Mouse (Mus musculus): ENCODE data around the gene Prkcb. TPM values are rescaled to one million over a fixed set of nuclear protein-coding genes. Genes with fewer than 3 reads are reported as not detected.

Prkcb gene
- polyA plus RNA-seq, 1 experiment = 2.3 TPM

DNA sequence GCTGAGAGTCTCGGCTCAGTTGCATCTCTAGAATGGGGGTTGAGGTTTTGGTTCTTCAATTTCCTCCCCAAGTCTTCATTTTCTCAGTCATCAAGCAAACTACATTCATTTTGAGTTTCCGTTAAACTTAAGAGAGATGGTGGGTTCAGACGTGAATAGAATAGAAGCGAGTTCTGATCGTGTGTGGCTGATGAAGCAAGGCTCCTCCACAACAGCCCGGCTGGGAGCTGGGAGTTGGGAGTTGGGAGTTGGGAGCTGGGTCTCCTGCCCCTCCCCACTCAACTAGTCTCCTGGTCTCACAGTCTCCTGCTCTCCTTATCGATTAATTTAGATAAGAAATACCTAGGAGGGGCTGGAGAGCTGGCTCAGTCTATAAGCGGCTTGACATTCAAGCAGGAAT, 44.0 kb upstream of the Prkcb start:
- H3K4me3 ChIP-seq (ENCODE audit: low read depth, low read length) = no peak overlapping the region
- H3K27me3 ChIP-seq (ENCODE audit: control insufficient read depth, insufficient read depth, low read length, poor library complexity, severe bottlenecking) = no peaks in the 10 kb centered on the region
- no peaks in the 10 kb centered on the region for H3K36me3 ChIP-seq (ENCODE audit: control insufficient read depth, insufficient read depth, low read length, poor library complexity, severe bottlenecking)
- TF ChIP-seq CTCF (IDR thresholded peaks at IDR 0.05; ENCODE audit: low read depth, low read length) (no peak), EP300 (IDR thresholded peaks at IDR 0.05; ENCODE audit: insufficient read depth, low read depth, low read length) (no peak), POLR2A (IDR thresholded peaks at IDR 0.05; ENCODE audit: insufficient read depth, low read length) (no peak)
- H3K27ac ChIP-seq (ENCODE audit: insufficient read depth, low read length) = no peak overlapping the region
- no peaks in the 10 kb centered on the region for H3K4me1 ChIP-seq (ENCODE audit: control insufficient read depth, insufficient read depth, low read length)
- no peaks in the 10 kb centered on the region for H3K9me3 ChIP-seq (replicated peaks; ENCODE audit: control insufficient read depth, insufficient read depth, low read length, poor library complexity, severe bottlenecking)
- H3K9ac ChIP-seq (ENCODE audit: low read depth, poor library complexity, severe bottlenecking) = no peak overlapping the region

DNA sequence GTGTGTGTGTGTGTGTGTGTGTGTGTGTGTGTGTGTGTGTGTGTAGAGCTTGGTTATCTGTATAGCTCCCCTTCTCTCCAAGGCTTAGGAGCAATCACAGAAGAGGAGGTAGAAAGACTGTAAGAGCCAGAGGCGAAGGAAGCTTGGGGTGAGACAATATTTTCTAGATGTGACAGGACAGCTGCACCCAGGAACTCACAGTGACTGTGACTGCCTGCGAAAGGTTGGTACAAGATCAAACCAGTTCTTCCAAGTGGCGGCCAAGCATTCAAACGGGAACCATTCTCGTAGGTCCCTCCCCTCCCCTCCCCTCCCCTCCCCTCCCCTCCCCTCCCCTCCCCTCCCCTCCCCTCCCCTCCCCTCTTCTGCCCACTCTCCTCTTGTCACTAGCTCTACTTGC, 42.6 kb upstream of the Prkcb start:
- TF ChIP-seq POLR2A (IDR thresholded peaks at IDR 0.05; ENCODE audit: insufficient read depth, low read length) (no peak), EP300 (IDR thresholded peaks at IDR 0.05; ENCODE audit: insufficient read depth, low read depth, low read length) (no peak), CTCF (IDR thresholded peaks at IDR 0.05; ENCODE audit: low read depth, low read length) (no peak)
- Histone ChIP-seq H3K27me3 (ENCODE audit: control insufficient read depth, insufficient read depth, low read length, poor library complexity, severe bottlenecking) (no peaks in the 10 kb centered on the region), H3K36me3 (ENCODE audit: control insufficient read depth, insufficient read depth, low read length, poor library complexity, severe bottlenecking) (no peaks in the 10 kb centered on the region), H3K4me1 (ENCODE audit: control insufficient read depth, insufficient read depth, low read length) (no peaks in the 10 kb centered on the region), H3K4me3 (ENCODE audit: low read depth, low read length) (no peak overlapping the region), H3K9me3 (replicated peaks; ENCODE audit: control insufficient read depth, insufficient read depth, low read length, poor library complexity, severe bottlenecking) (no peaks in the 10 kb centered on the region), H3K9ac (ENCODE audit: low read depth, poor library complexity, severe bottlenecking) (no peak overlapping the region), H3K27ac (ENCODE audit: insufficient read depth, low read length) (no peak overlapping the region)

DNA sequence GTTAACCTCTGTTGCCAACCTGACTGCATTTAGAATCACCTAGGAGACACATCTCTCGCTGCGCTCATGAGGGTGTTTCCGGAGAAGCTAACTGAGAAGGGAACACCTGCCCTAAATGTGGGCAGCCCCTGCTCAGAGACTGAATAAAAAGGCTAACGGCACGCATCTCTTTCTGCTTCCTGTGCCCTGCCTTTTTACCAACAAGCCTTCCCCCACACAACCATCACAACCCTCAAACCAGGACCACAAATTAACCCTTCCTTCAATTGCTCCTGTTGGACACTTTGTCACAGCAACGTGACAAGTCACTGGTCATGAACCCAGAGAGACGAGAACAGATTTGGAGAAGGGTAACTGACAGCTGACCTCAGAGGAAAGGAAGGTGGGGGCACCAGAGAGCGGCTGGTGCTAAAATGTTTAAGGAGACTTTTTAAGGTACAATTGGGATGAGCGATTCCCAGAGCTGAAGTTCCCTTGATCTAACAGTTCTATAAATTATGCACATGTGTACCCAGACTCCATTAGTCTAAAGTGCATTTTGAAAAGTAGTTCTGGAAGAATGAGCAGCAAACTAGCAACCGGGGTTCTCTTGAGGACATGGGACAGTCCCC, 41.2 kb upstream of the Prkcb start:
- no peaks in the 10 kb centered on the region for H3K27me3 ChIP-seq (ENCODE audit: control insufficient read depth, insufficient read depth, low read length, poor library complexity, severe bottlenecking)
- no peak for TF ChIP-seq POLR2A (IDR thresholded peaks at IDR 0.05; ENCODE audit: insufficient read depth, low read length)
- TF ChIP-seq EP300 (IDR thresholded peaks at IDR 0.05; ENCODE audit: insufficient read depth, low read depth, low read length) = no peak
- no peak for TF ChIP-seq CTCF (IDR thresholded peaks at IDR 0.05; ENCODE audit: low read depth, low read length)
- H3K4me3 ChIP-seq (ENCODE audit: low read depth, low read length) = no peak overlapping the region
- H3K9ac ChIP-seq (ENCODE audit: low read depth, poor library complexity, severe bottlenecking) = no peak overlapping the region
- no peaks in the 10 kb centered on the region for H3K9me3 ChIP-seq (replicated peaks; ENCODE audit: control insufficient read depth, insufficient read depth, low read length, poor library complexity, severe bottlenecking)
- no peaks in the 10 kb centered on the region for H3K4me1 ChIP-seq (ENCODE audit: control insufficient read depth, insufficient read depth, low read length)
- no peak overlapping the region for H3K27ac ChIP-seq (ENCODE audit: insufficient read depth, low read length)
- no peaks in the 10 kb centered on the region for H3K36me3 ChIP-seq (ENCODE audit: control insufficient read depth, insufficient read depth, low read length, poor library complexity, severe bottlenecking)

DNA sequence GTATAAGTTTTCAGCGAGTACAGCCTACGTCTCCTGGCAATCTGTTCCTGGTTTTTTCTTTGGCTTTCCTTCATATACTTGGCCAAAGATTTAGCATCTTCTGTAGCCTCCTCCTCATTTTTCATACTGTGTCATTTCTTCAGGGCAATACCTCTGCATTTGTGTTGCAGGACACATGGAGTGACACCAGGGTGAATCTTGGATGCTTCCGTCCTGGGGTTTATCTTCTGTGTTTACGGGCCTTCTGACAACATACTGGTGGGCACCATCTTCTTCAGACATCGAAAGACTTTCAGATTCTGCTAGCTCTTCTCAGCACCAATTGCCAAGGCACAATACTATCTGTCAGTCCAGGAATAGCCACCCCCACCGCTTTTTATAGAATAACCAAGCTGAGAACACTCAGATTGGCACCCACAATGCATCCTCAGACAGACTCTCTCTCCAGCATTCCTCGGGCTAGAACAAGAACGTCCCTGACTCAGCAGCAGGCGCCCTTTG, 39.2 kb upstream of the Prkcb start:
- no peak for TF ChIP-seq POLR2A (IDR thresholded peaks at IDR 0.05; ENCODE audit: insufficient read depth, low read length)
- TF ChIP-seq EP300 (IDR thresholded peaks at IDR 0.05; ENCODE audit: insufficient read depth, low read depth, low read length) = no peak
- TF ChIP-seq CTCF (IDR thresholded peaks at IDR 0.05; ENCODE audit: low read depth, low read length) = no peak
- H3K9me3 ChIP-seq (replicated peaks; ENCODE audit: control insufficient read depth, insufficient read depth, low read length, poor library complexity, severe bottlenecking) = no peaks in the 10 kb centered on the region
- no peak overlapping the region for H3K27ac ChIP-seq (ENCODE audit: insufficient read depth, low read length)
- no peaks in the 10 kb centered on the region for H3K27me3 ChIP-seq (ENCODE audit: control insufficient read depth, insufficient read depth, low read length, poor library complexity, severe bottlenecking)
- H3K36me3 ChIP-seq (ENCODE audit: control insufficient read depth, insufficient read depth, low read length, poor library complexity, severe bottlenecking) = no peaks in the 10 kb centered on the region
- no peak overlapping the region for H3K9ac ChIP-seq (ENCODE audit: low read depth, poor library complexity, severe bottlenecking)
- no peaks in the 10 kb centered on the region for H3K4me1 ChIP-seq (ENCODE audit: control insufficient read depth, insufficient read depth, low read length)
- no peak overlapping the region for H3K4me3 ChIP-seq (ENCODE audit: low read depth, low read length)

DNA sequence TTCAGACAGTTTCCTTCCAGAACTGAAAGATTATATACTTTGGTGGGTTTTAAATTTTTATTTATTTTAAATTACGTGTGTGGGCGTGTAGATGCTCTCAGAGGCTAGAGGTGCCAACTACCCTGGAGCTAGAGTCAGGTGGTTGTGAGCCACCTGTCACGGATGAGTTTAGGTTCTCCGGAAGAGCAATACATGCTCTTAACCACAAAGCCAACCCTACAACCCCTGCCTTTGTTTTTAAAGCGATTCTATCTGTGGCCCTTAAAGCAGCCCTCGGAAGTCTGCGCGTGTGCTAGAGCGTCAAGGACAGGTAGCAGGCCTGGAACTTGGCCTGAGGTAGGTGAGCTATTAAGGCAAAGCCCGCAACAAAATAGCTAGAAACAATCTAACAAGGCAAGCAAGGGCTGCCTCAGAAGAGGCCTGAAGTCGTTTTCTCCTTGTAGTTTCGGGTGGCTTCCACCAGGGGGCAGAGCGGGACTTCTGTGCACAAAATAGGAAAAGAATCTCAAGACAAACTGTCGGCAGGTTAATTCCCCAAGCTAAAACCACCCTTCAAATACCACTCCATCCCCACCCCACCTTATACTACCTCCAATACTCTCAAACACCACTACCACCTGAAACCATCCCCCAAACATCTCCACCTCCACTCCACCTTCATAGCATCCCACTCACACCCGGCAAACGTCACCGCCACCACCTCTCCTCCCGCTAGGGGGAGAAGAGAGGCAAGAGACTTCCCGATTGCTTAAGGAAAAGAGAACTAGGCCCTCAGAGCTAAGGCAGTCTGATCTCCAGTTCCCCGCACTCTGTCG, 37.1 kb upstream of the Prkcb start:
- Histone ChIP-seq H3K4me3 (ENCODE audit: low read depth, low read length) (no peak overlapping the region), H3K4me1 (ENCODE audit: control insufficient read depth, insufficient read depth, low read length) (no peaks in the 10 kb centered on the region), H3K9ac (ENCODE audit: low read depth, poor library complexity, severe bottlenecking) (no peak overlapping the region), H3K27ac (ENCODE audit: insufficient read depth, low read length) (no peak overlapping the region), H3K9me3 (replicated peaks; ENCODE audit: control insufficient read depth, insufficient read depth, low read length, poor library complexity, severe bottlenecking) (no peaks in the 10 kb centered on the region), H3K36me3 (ENCODE audit: control insufficient read depth, insufficient read depth, low read length, poor library complexity, severe bottlenecking) (no peaks in the 10 kb centered on the region), H3K27me3 (ENCODE audit: control insufficient read depth, insufficient read depth, low read length, poor library complexity, severe bottlenecking) (no peaks in the 10 kb centered on the region)
- TF ChIP-seq CTCF (IDR thresholded peaks at IDR 0.05; ENCODE audit: low read depth, low read length) (peak; percentile 63), EP300 (IDR thresholded peaks at IDR 0.05; ENCODE audit: insufficient read depth, low read depth, low read length) (no peak), POLR2A (IDR thresholded peaks at IDR 0.05; ENCODE audit: insufficient read depth, low read length) (no peak)

DNA sequence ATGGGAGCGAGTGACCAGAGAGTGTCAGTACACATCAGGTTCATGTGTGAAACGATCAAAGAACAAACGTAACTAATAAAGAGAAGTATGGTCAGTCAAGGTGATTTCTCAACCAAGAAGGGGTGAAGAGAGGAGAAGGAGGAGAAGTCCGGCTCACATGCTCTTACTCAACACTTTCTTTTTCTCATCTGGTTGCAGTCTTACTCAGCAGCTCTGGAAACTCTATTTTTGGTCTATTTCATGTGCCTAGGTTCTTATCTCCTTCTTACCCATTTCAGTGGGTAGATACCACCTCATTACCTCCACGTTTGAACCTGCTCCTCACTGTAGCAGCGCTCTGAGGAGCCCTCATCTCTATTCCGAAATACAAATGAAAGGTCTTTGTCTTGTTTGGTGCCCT, 31.8 kb upstream of the Prkcb start:
- H3K27ac ChIP-seq (ENCODE audit: insufficient read depth, low read length) = no peak overlapping the region
- no peaks in the 10 kb centered on the region for H3K36me3 ChIP-seq (ENCODE audit: control insufficient read depth, insufficient read depth, low read length, poor library complexity, severe bottlenecking)
- H3K4me1 ChIP-seq (ENCODE audit: control insufficient read depth, insufficient read depth, low read length) = no peaks in the 10 kb centered on the region
- no peaks in the 10 kb centered on the region for H3K27me3 ChIP-seq (ENCODE audit: control insufficient read depth, insufficient read depth, low read length, poor library complexity, severe bottlenecking)
- H3K9ac ChIP-seq (ENCODE audit: low read depth, poor library complexity, severe bottlenecking) = no peak overlapping the region
- H3K4me3 ChIP-seq (ENCODE audit: low read depth, low read length) = no peak overlapping the region
- TF ChIP-seq EP300 (IDR thresholded peaks at IDR 0.05; ENCODE audit: insufficient read depth, low read depth, low read length) (no peak), CTCF (IDR thresholded peaks at IDR 0.05; ENCODE audit: low read depth, low read length) (no peak), POLR2A (IDR thresholded peaks at IDR 0.05; ENCODE audit: insufficient read depth, low read length) (no peak)
- H3K9me3 ChIP-seq (replicated peaks; ENCODE audit: control insufficient read depth, insufficient read depth, low read length, poor library complexity, severe bottlenecking) = no peaks in the 10 kb centered on the region
